Mouse (Mus musculus) retina, embryonic 14.5 days (tissue): ENCODE results near the gene Ahnak.
"Not testable (repeated sequence)": the region's sequence is repeated elsewhere in the genome, so short reads cannot be mapped to it uniquely, and the experiment has no call there.

Experiments
- DNase-seq: peaks from one replicate; pipeline ENCODE4 v3.0.0-alpha.2; 2015; ENCODE audit warnings: low spot score

Ahnak gene

GRCm38 (mm10) chr19:8972491-8972890, 16.6 kb upstream of the Ahnak start:
- DNase-seq: not testable (repeated sequence)

- no peak for DNase-seq
Observed at GRCm38 (mm10) chr19:8974638-8975037, 14.4 kb upstream of the Ahnak start.

- DNase-seq: no peak
Observed at GRCm38 (mm10) chr19:8975491-8975890, 13.6 kb upstream of the Ahnak start.

- peak; percentile 76 for DNase-seq
Observed at GRCm38 (mm10) chr19:8976535-8976934, 12.5 kb upstream of the Ahnak start.

- DNase-seq: no peak
Observed at GRCm38 (mm10) chr19:8980771-8981170, 8.3 kb upstream of the Ahnak start.

- DNase-seq: no peak
Observed at GRCm38 (mm10) chr19:8981450-8982168, 7.5 kb upstream of the Ahnak start.

- no peak for DNase-seq
Observed at GRCm38 (mm10) chr19:8982303-8983149, 6.6 kb upstream of the Ahnak start.

- no peak for DNase-seq
Observed at GRCm38 (mm10) chr19:8983150-8983650, 5.9 kb upstream of the Ahnak start.

- DNase-seq: peak; percentile 81
Observed at GRCm38 (mm10) chr19:8984255-8984868, 4.7 kb upstream of the Ahnak start.

- no peak for DNase-seq
Observed at GRCm38 (mm10) chr19:8985891-8986290, 3.2 kb upstream of the Ahnak start.

GRCm38 (mm10) chr19:8987816-8988215, 1.3 kb upstream of the Ahnak start:
- no peak for DNase-seq

GRCm38 (mm10) chr19:8988346-8989065, 578 bp upstream of the Ahnak start:
- DNase-seq: no peak

GRCm38 (mm10) chr19:8989567-8990431, 715 bp downstream of the Ahnak start:
- DNase-seq: peak; percentile 44

- DNase-seq: no peak
Observed at GRCm38 (mm10) chr19:8990432-8991102, 1.5 kb downstream of the Ahnak start.

GRCm38 (mm10) chr19:8991245-8991870, 2.3 kb downstream of the Ahnak start:
- no peak for DNase-seq

- DNase-seq: no peak
Observed at GRCm38 (mm10) chr19:8991871-8992735, 3.0 kb downstream of the Ahnak start.

GRCm38 (mm10) chr19:8992769-8993624, 3.9 kb downstream of the Ahnak start:
- peak; percentile 73 for DNase-seq

- no peak for DNase-seq
Observed at GRCm38 (mm10) chr19:8993625-8993912, 4.5 kb downstream of the Ahnak start.
